Mouse (Mus musculus) intestine, postnatal 0 days (tissue): ENCODE data around the gene Ccdc126. TPM values are rescaled to one million over a fixed set of nuclear protein-coding genes. Genes with fewer than 3 reads are reported as not detected.

Experiments
- ATAC-seq: fragments of 200-750 bp; cut with Nextera tagmentation; 2 replicates; pipeline ENCODE4 v1.8.0; 2017; ENCODE audit warnings: mild to moderate bottlenecking, moderate TSS enrichment, moderate library complexity
- H3K27ac ChIP-seq: fragments of 300-500 bp; sonication (generic); 2 replicates; pipeline ENCODE4 v1.5.1; 2014; ENCODE audit warnings: mild to moderate bottlenecking, low read depth, low read length, moderate library complexity
- H3K27me3 ChIP-seq: fragments of 300-500 bp; sonication (generic); replicated peaks from 2 replicates; pipeline ENCODE4 v1.6.1; 2014; ENCODE audit warnings: low read length, mixed read lengths; ENCODE audit not compliant: control insufficient read depth, insufficient read depth
- H3K36me3 ChIP-seq: fragments of 300-500 bp; sonication (generic); 2 replicates; pipeline ENCODE4 v1.6.1; 2014; ENCODE audit warnings: mild to moderate bottlenecking, moderate library complexity; ENCODE audit not compliant: control insufficient read depth, insufficient read depth
- H3K4me1 ChIP-seq: fragments of 300-500 bp; sonication (generic); replicated peaks from 2 replicates; pipeline ENCODE4 v1.6.1; 2014; ENCODE audit warnings: antibody characterized with exemption, low read length, mixed read lengths; ENCODE audit not compliant: control insufficient read depth, insufficient read depth
- H3K4me2 ChIP-seq: fragments of 300-500 bp; sonication (generic); replicated peaks from 2 replicates; pipeline ENCODE4 v1.6.1; 2014; ENCODE audit warnings: low read depth, mild to moderate bottlenecking, moderate library complexity
- H3K4me3 ChIP-seq: fragments of 300-500 bp; sonication (generic); 2 replicates; pipeline ENCODE4 v1.5.1; 2014; ENCODE audit warnings: low read depth, low read length
- H3K9ac ChIP-seq: fragments of 300-500 bp; sonication (generic); 2 replicates; pipeline ENCODE4 v1.6.1; 2014; ENCODE audit warnings: mild to moderate bottlenecking, low read depth, low read length
- H3K9me3 ChIP-seq: fragments of 300-500 bp; sonication (generic); 2 replicates; pipeline ENCODE4 v1.6.1; 2016; ENCODE audit warnings: mixed run types; ENCODE audit not compliant: control insufficient read depth
- CTCF ChIP-seq: sonication (generic); IDR thresholded peaks from 2 replicates; pipeline ENCODE4 v1.5.1; 2016; ENCODE audit warnings: low read depth, mild to moderate bottlenecking, control low read depth, antibody characterized with exemption, moderate library complexity
- WGBS: fragments of 180-500 bp; shearing (Covaris S2); extraction: QIAGEN DNeasy Blood & Tissue Kit; methylation state at CpG from one replicate; pipeline ENCODE4 v1.1.7; 2014; 5-methylcytosine and 5-hydroxymethylcytosine counted together
- polyA plus RNA-seq: library from polyadenylated mRNA; unstranded; fragments of >200 nt; fragmentation: Nextera tagmentation; extraction: Ambion mirVana; gene quantifications from 2 replicates; pipeline ENCODE4 v1.2.1, GENCODE M21; 2015

The Ccdc126 gene
- polyA plus RNA-seq: 7.7 and 9.2 TPM in 2 replicates

DNA sequence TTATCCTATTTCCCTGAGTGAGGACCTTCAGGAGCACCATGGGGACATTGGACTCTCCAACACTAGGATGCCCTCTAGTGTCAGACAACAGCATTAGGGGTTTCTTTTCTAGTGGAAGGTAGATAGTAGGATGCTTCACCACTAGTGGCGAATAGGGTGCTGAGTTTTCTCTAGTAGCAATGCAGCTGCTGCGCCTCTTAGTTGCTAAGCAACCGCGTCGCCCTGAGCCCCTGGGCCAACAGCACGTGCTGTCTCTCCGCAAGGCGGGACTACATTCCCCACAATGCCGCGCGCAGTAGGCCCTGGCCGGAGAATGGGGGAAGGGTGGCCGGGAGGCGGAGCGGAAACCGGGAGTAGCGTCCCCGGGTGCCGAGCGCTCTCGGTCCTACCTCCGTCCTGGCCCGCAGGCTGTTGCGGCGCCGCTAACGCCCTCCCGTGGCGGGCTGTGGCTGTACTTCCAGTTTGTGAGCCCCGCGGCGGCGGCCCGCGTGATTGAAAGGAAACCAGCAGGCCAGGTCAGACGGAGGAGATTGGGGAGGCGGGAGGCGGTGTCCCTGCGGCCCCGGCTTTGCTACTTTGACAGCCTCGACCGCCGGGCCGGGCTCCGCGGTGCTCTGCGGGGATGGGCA is at the start of gene Ccdc126:
Gene Ccdc126 (plus strand): TSS at position 309 of the 629 bp plus-strand sequence.
- ATAC-seq: peak; percentile 99
- TF ChIP-seq CTCF: peak; percentile 75
- Histone ChIP-seq H3K27me3 (no peaks in the 10 kb centered on the region), H3K36me3 (no peaks in the 10 kb centered on the region), H3K9ac (peak within 1 kb of the TSS; percentile 50), H3K4me1 (0 out of 2 replicates have a peak, but pooled peaks cover 2% of the 10 kb centered on the region), H3K27ac (peak within 1 kb of the TSS; percentile 70), H3K9me3 (no peaks in the 10 kb centered on the region), H3K4me2 (peak within 1 kb of the TSS; percentile 66), H3K4me3 (peak within 1 kb of the TSS; percentile 68)
- WGBS: under 1% methylated on average over 47 of the region's 47 CpGs

DNA sequence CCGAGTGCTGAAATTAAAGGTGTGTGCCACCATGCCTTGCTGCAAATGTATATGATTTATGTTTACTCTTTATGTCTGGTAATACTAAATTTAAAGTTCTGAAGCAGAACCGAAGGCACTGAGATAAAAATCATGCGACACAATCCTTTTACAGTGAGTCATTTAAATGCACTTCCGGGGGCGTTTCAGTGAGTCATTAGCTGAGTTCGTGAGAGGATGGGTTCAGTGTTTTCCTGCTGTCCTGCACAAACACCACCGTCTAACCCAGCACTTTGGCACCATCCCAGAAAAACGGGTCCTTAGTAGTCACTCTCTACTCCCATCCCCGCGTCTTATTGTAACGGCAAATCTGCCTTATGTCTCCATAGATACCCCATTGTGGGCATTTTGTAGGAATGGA is 49.2 kb upstream of the Ccdc126 start:
- 63% methylated on average over 11 of the region's 11 CpGs for WGBS
- Histone ChIP-seq H3K9ac (no peak overlapping the region), H3K4me1 (no peaks in the 10 kb centered on the region), H3K4me3 (no peak overlapping the region), H3K36me3 (no peaks in the 10 kb centered on the region), H3K27ac (no peak overlapping the region), H3K9me3 (no peaks in the 10 kb centered on the region), H3K27me3 (no peaks in the 10 kb centered on the region), H3K4me2 (no peak overlapping the region)
- ATAC-seq: no peak
- no peak for TF ChIP-seq CTCF

DNA sequence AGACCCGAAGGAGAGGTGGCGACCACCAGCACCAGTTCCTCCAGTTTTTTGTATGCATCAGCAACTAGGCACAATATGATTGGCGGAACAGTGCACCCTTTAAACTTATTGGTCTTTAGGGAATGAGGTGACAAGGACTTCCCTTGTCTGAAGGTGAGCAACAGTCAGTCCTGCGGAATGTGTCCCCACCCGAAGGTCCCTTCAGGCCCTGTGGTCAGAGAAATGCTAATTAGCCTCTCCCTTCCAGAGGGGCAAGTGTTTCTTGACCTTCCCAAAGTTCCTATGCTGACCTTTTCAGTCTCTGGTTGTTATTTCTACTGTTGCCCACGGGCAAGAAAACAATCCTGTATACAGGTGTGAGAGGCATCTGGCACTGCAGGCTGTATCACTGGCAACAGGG is 47.3 kb upstream of the Ccdc126 start:
- TF ChIP-seq CTCF: no peak
- no peak overlapping the region for H3K4me2 ChIP-seq

DNA sequence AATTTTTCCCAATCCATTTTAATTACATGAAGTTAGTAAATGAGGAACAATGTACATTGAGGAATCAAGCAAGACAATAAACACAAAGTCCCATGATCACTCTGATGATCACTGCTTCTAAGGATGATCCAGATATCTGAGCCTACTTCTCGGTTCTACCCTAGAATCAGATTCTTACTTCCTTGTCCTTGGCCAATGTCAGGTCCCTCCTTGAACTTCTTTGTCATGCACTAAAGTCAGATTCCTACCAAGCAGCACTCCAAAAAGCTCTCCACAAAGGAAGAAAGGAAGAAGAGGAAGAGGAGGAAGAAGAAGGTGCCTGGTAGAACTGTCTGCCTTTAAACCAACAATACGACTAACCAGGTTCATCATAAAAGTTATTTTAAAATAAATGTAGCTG is 46.2 kb upstream of the Ccdc126 start:
- Histone ChIP-seq H3K4me2 (no peak overlapping the region), H3K36me3 (no peaks in the 10 kb centered on the region), H3K4me3 (no peak overlapping the region), H3K27ac (no peak overlapping the region), H3K27me3 (no peaks in the 10 kb centered on the region), H3K4me1 (no peaks in the 10 kb centered on the region), H3K9ac (no peak overlapping the region), H3K9me3 (no peaks in the 10 kb centered on the region)
- 86% methylated on average over 2 of the region's 2 CpGs for WGBS
- no peak for TF ChIP-seq CTCF
- no peak for ATAC-seq

More for the DNA sequence above, 47.3 kb upstream of the Ccdc126 start:
- H3K4me3 ChIP-seq: no peak overlapping the region
- H3K9ac ChIP-seq: no peak overlapping the region
- 78% methylated on average over 6 of the region's 6 CpGs for WGBS
- ATAC-seq: no peak
- no peak overlapping the region for H3K27ac ChIP-seq
- no peaks in the 10 kb centered on the region for H3K36me3 ChIP-seq
- H3K4me1 ChIP-seq: no peaks in the 10 kb centered on the region
- H3K27me3 ChIP-seq: no peaks in the 10 kb centered on the region
- no peaks in the 10 kb centered on the region for H3K9me3 ChIP-seq

DNA sequence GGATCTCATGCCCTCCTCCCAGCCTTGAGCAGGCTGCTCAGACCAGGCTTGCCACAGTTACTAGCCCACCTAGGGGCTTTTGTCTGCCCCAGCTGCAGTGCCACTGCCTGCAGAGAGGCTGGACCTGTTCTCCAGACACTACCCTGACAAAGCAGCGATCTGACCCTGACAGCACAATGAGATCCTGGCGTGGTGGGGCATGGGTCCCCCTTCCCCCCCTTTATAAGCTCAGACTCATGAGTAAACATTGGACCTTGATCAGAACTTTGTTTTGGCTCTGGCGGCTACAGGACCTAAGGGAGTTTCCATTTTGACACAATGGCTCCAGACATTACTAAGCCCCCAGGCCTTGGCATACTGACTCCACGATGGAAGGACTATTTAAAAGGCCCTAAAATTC is 45.1 kb upstream of the Ccdc126 start:
- Histone ChIP-seq H3K27me3 (no peaks in the 10 kb centered on the region), H3K9me3 (no peaks in the 10 kb centered on the region), H3K4me2 (no peak overlapping the region), H3K4me1 (no peaks in the 10 kb centered on the region), H3K4me3 (no peak overlapping the region), H3K36me3 (no peaks in the 10 kb centered on the region), H3K27ac (no peak overlapping the region), H3K9ac (no peak overlapping the region)
- ATAC-seq: no peak
- WGBS: 43% methylated on average over 4 of the region's 4 CpGs
- TF ChIP-seq CTCF: no peak

DNA sequence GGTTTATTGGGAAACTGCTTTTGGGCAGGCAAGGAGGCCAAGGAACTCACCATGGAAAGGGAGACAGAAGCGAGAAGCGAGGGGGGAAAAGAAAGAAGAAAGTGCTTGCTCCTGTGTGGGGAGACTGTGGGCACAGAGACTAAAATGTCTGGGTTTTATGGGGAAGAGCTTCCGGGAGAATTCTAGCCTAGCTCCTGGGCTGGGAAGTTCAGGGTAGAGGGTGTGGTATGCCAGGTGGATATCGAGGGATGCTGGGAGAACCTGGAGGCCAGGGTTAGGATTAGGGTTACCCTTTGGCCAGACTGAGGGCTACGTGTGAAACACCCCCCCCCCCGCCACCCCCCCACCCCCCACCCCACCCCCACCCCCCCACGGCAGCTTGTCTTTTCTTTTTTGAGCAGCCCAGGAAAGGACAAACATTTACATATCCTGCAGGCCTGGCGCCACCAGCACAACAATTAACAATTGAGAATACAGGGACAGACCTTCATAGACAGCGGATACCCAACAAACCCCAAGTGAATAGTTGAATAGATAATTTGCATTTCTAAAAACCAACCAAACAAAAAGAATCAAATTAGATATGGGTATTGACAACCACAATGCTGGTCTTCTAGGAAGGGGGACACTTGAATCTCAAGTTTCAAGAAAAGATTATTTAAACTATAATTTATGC is 44.5 kb upstream of the Ccdc126 start:
- no peak overlapping the region for H3K9ac ChIP-seq
- WGBS: 63% methylated on average over 9 of the region's 9 CpGs
- no peaks in the 10 kb centered on the region for H3K36me3 ChIP-seq
- H3K4me1 ChIP-seq: no peaks in the 10 kb centered on the region
- TF ChIP-seq CTCF: no peak
- H3K27ac ChIP-seq: no peak overlapping the region
- no peak overlapping the region for H3K4me3 ChIP-seq
- no peak for ATAC-seq
- no peak overlapping the region for H3K4me2 ChIP-seq
- H3K9me3 ChIP-seq: no peaks in the 10 kb centered on the region
- no peaks in the 10 kb centered on the region for H3K27me3 ChIP-seq
